Mouse (Mus musculus) neural tube, embryonic 11.5 days (tissue): ENCODE measurements at regions not wholly inside any gene's neighbourhood (a gene's known extent, or its start where the extent isn't known, plus 50 kb on each side); places are given as distances from the start of the nearest gene placed in this dataset.

ENCODE experiments used
- ATAC-seq: fragments of 200-750 bp; cut with Nextera tagmentation; 2 replicates; pipeline ENCODE4 v1.8.0; 2017; ENCODE audit warnings: moderate number of reproducible peaks, mild to moderate bottlenecking, moderate TSS enrichment, moderate library complexity; ENCODE audit not compliant: insufficient read depth, low FRiP score, low TSS enrichment
- DNase-seq: peaks from one replicate; pipeline ENCODE4 v3.0.0-alpha.2; 2015; ENCODE audit warnings: low spot score
- H3K27ac ChIP-seq: fragments of 300-500 bp; sonication (generic); 2 replicates; pipeline ENCODE4 v1.5.1; 2014; ENCODE audit warnings: low read depth, mild to moderate bottlenecking, low read length
- H3K27me3 ChIP-seq: fragments of 300-500 bp; sonication (generic); 2 replicates; pipeline ENCODE4 v1.6.1; 2014; ENCODE audit warnings: mild to moderate bottlenecking, low read length, mixed read lengths; ENCODE audit not compliant: control insufficient read depth, insufficient read depth
- H3K36me3 ChIP-seq: fragments of 300-500 bp; sonication (generic); 2 replicates; pipeline ENCODE4 v1.6.1; 2014; ENCODE audit warnings: mild to moderate bottlenecking, low read length, moderate library complexity, mixed read lengths; ENCODE audit not compliant: control insufficient read depth, insufficient read depth
- H3K4me1 ChIP-seq: fragments of 300-500 bp; sonication (generic); 2 replicates; pipeline ENCODE4 v1.6.1; 2014; ENCODE audit warnings: low read length, mixed read lengths; ENCODE audit not compliant: control insufficient read depth, insufficient read depth
- H3K4me2 ChIP-seq: fragments of 300-500 bp; sonication (generic); 2 replicates; pipeline ENCODE4 v1.6.1; 2014; ENCODE audit warnings: low read depth, mild to moderate bottlenecking, moderate library complexity
- H3K4me3 ChIP-seq: fragments of 300-500 bp; sonication (generic); 2 replicates; pipeline ENCODE4 v1.5.1; 2014; ENCODE audit warnings: low read depth, low read length
- H3K9ac ChIP-seq: fragments of 300-500 bp; sonication (generic); 2 replicates; pipeline ENCODE4 v1.6.1; 2014; ENCODE audit warnings: mild to moderate bottlenecking, low read length
- H3K9me3 ChIP-seq: fragments of 300-500 bp; sonication (generic); 2 replicates; pipeline ENCODE4 v1.6.1; 2016; ENCODE audit warnings: low read length; ENCODE audit not compliant: control insufficient read depth
- WGBS: fragments of 180-500 bp; shearing (Covaris S2); extraction: QIAGEN DNeasy Blood & Tissue Kit; methylation state at CpG from one replicate; pipeline ENCODE4 v1.1.7; 2014; 5-methylcytosine and 5-hydroxymethylcytosine counted together

DNA sequence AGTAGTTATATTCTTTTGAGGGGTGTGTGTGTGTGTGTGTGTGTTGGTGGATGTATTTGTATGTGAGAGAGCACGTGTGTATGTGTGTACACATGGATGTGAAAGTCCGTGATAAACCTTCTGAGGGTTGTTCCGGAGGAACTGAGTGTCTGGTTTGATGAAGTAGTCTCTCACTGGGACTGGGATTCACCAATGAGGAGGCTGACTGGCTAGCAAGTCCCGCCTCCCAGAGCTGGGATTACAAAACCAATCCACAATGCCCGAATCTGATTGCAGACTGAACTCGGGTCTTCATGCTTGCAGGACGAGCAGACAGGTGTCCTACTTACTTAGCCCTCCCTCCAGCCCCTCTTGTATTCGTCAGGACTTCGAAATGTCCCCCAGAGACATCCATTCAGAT, 289.8 kb downstream of the Cbln4 start:
- DNase-seq: no peak
- WGBS: 77% methylated on average over 9 of the region's 9 CpGs
- no peak overlapping the region for H3K27ac ChIP-seq

DNA sequence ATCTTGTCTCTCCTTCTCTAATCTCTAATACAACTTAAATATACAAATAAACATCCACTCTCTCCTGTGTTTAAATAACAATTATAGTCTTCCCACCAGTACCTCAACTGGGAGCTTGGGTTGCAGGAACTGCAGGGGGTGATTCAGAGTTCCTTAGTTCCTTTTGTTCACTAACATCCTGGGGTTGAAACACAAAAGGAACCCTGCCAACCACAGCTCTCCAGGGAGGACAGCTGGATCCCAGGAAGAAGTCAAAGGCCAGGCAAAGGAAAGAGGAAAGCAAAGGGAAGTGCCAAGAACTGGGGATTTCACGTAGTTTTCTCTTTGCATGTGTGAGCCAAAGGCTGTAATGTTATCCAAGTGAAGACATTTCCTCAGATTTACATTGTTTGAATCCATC, 296.1 kb downstream of the Cbln4 start:
- WGBS: 23% methylated on average over 1 of the region's 1 CpGs
- Histone ChIP-seq H3K27me3 (no peaks in the 10 kb centered on the region), H3K4me2 (no peak overlapping the region), H3K4me1 (no peaks in the 10 kb centered on the region), H3K27ac (no peak overlapping the region), H3K9me3 (no peaks in the 10 kb centered on the region), H3K4me3 (no peak overlapping the region), H3K36me3 (no peaks in the 10 kb centered on the region), H3K9ac (no peak overlapping the region)
- ATAC-seq (no peak), DNase-seq (no peak)

More for the DNA sequence above, 289.8 kb downstream of the Cbln4 start:
- no peaks in the 10 kb centered on the region for H3K4me1 ChIP-seq
- no peak for ATAC-seq
- no peak overlapping the region for H3K4me2 ChIP-seq
- H3K9ac ChIP-seq: no peak overlapping the region
- H3K4me3 ChIP-seq: no peak overlapping the region
- no peaks in the 10 kb centered on the region for H3K9me3 ChIP-seq
- H3K36me3 ChIP-seq: no peaks in the 10 kb centered on the region
- no peaks in the 10 kb centered on the region for H3K27me3 ChIP-seq

DNA sequence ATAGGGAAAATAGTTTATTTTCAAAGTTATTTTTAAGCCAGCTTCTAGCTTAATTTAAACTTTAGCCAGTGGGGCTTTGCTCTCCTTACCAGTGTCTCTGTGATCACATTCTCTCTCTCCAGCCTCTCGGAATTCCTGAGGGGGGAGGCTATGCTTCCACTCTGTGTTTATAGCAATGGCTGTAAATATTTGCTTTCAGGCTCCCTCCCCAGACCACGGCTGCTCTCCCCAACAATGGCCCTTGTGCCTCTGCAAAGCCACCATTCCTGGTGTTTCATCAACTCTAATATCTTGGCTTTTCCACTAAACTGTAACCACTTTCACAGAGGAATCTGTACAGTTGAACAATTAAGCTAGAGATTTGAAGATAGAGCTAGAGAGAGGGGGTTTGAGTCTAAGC, 300.2 kb downstream of the Cbln4 start:
- Histone ChIP-seq H3K9ac (no peak overlapping the region), H3K36me3 (no peaks in the 10 kb centered on the region), H3K4me1 (no peaks in the 10 kb centered on the region), H3K9me3 (no peaks in the 10 kb centered on the region), H3K4me3 (no peak overlapping the region), H3K27me3 (no peaks in the 10 kb centered on the region), H3K27ac (no peak overlapping the region), H3K4me2 (no peak overlapping the region)
- DNase-seq (no peak), ATAC-seq (no peak)
- 8% methylated on average over 2 of the region's 2 CpGs for WGBS

DNA sequence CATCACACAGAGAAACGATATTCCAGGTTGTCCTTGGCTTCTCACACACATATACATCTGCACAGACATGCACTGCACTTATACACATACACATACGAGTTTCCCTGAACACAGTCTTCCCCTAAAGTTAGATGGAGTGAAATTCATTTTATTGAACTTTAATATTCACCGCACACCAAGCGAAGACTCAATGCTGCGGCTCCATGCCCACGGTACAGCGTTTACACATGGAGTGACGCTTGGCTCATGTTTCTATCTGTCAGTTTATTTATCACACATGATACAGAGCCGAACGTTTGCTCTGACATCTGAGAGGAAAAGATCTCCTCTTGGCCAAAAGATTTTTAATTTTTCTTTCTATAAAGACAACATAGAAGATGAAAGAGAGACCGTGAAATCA, 300.6 kb downstream of the Cbln4 start:
- no peaks in the 10 kb centered on the region for H3K36me3 ChIP-seq
- H3K27me3 ChIP-seq: no peaks in the 10 kb centered on the region
- H3K9me3 ChIP-seq: no peaks in the 10 kb centered on the region
- WGBS: 68% methylated on average over 11 of the region's 11 CpGs
- H3K9ac ChIP-seq: no peak overlapping the region
- H3K4me2 ChIP-seq: no peak overlapping the region
- H3K27ac ChIP-seq: no peak overlapping the region
- no peaks in the 10 kb centered on the region for H3K4me1 ChIP-seq
- no peak overlapping the region for H3K4me3 ChIP-seq
- no peak for DNase-seq
- no peak for ATAC-seq

DNA sequence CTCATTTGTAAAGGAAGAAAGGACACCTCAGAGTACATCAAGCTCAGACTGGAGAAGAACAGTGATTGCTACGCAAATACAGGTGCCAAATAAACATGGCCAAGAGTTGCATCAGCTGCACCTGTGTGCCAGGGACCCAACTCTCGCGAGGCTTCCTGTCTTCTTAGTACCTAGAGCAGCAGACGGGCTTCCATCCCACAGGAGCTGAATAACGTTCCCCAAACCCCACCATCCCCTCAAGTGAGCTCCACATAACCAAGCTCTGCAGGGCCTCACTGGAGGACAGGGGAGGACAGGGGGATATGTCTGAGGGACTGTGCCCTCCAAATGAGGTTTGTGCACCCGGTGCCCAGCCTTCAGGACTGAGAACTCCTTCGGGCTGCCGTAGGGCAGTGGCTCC, 305.5 kb downstream of the Cbln4 start:
- Histone ChIP-seq H3K4me2 (no peak overlapping the region), H3K27ac (no peak overlapping the region), H3K27me3 (no peaks in the 10 kb centered on the region), H3K9me3 (no peaks in the 10 kb centered on the region), H3K4me3 (no peak overlapping the region), H3K4me1 (0 out of 2 replicates have a peak, but pooled peaks cover 3% of the 10 kb centered on the region), H3K36me3 (no peaks in the 10 kb centered on the region), H3K9ac (no peak overlapping the region)
- 92% methylated on average over 8 of the region's 8 CpGs for WGBS
- ATAC-seq: no peak
- DNase-seq: no peak

DNA sequence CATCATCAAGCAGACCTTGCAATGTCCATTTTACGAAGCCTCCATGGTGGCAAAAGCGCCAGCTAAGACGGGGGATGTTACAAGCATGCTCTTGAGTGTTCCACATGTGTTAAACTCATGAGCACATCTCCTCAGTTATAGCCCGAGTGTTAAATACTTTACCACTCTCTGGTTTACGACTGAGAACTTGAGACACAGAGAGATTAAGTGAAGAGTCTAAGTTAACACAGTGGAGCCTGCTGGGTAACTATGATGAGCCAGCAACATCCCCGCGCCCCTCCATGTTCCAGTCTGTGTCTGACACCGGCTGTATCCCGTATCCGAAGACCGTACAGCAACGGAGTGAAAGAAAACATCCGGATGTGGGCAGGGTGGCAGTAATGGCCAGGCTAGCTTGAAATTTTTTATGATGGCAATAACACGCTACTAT, 308.2 kb downstream of the Cbln4 start:
- Histone ChIP-seq H3K4me1 (0 out of 2 replicates have a peak, but pooled peaks cover 3% of the 10 kb centered on the region), H3K9ac (no peak overlapping the region), H3K4me3 (no peak overlapping the region), H3K36me3 (no peaks in the 10 kb centered on the region), H3K27ac (no peak overlapping the region), H3K4me2 (peak overlapping the region; percentile 16; the same call in 1 of the 2 replicates), H3K27me3 (no peaks in the 10 kb centered on the region), H3K9me3 (no peaks in the 10 kb centered on the region)
- ATAC-seq (no peak), DNase-seq (no peak)
- 29% methylated on average over 14 of the region's 14 CpGs for WGBS

DNA sequence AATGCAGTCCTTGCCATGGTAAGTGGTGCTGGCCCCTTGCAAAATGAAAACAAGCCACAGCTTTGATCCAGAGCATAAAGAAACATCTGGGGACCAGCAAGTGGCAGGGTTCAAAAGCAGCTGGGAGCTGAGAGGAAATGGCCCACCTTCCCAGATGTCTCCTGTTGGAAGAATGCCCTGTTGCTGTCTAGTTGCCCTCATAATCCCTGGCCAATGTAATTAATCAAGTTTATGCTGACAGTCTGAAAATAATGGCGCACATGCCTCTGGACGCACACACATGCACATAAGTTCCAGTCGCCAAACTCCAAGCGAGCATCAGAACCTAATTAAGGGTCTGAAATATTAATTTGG, 308.7 kb downstream of the Cbln4 start:
- H3K27ac ChIP-seq: no peak overlapping the region
- ATAC-seq: no peak
- H3K36me3 ChIP-seq: no peaks in the 10 kb centered on the region
- no peak overlapping the region for H3K4me2 ChIP-seq
- 45% methylated on average over 4 of the region's 4 CpGs for WGBS
- 0 out of 2 replicates have a peak, but pooled peaks cover 3% of the 10 kb centered on the region for H3K4me1 ChIP-seq
- DNase-seq: peak; percentile 31
- H3K27me3 ChIP-seq: no peaks in the 10 kb centered on the region
- H3K9me3 ChIP-seq: no peaks in the 10 kb centered on the region
- H3K9ac ChIP-seq: no peak overlapping the region
- no peak overlapping the region for H3K4me3 ChIP-seq

DNA sequence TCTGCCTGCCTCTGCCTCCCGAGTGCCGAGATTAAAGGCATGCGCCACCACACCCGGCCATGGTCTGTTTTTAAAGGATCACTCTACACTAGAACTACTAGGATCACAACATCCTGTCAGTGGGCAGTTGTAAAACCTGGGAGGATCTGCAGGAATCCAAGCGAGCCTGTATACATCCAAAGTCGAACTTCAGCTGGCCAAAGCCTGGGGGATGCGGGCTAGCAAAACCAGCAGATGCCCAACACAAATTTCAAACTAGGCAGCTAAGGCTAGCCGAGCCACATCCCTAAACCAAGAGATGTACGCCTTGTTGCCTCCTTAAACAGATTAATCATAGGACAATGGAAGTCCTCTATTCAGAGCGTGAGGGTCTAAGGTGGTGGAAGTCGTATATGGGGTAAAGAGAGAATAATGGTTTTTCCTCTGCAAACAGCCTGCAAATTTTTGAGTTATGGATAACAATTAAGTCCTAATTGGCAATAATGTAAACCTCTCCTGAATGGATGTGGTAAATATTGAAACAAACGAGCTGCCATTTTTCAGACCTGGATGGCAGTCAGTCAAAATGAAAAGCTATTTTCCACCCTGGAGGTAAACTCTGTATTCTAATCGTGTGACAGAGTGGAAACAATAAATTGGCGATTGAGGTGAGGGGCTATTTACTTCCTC, 309.2 kb downstream of the Cbln4 start:
- 0 out of 2 replicates have a peak, but pooled peaks cover 3% of the 10 kb centered on the region for H3K4me1 ChIP-seq
- no peaks in the 10 kb centered on the region for H3K36me3 ChIP-seq
- H3K27me3 ChIP-seq: no peaks in the 10 kb centered on the region

DNA sequence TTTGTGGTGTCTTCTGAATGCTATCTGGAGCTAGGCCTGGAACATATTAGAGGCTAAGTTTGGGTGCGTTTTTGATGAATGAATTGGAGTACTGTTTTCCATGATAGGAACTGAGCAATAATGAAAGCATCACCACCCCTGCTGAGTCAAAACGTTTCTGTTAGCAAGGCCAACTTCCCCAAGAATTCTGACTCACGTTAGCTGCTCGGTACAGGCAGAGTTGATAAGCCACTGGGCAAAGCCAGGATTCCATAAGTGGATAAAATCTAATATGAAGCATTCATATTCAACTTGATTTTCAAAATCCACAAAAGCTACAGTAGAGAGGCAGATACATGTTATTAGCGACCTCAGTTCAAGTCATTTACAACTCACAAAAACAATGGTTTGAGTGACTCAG, 324.0 kb downstream of the Cbln4 start:
- H3K9ac ChIP-seq: no peak overlapping the region
- no peak overlapping the region for H3K27ac ChIP-seq
- no peaks in the 10 kb centered on the region for H3K36me3 ChIP-seq
- no peaks in the 10 kb centered on the region for H3K27me3 ChIP-seq
- no peaks in the 10 kb centered on the region for H3K4me1 ChIP-seq
- H3K4me2 ChIP-seq: no peak overlapping the region
- DNase-seq: no peak
- no peaks in the 10 kb centered on the region for H3K9me3 ChIP-seq
- H3K4me3 ChIP-seq: no peak overlapping the region
- ATAC-seq: no peak
- WGBS: 77% methylated on average over 5 of the region's 5 CpGs

More for the DNA sequence above, 309.2 kb downstream of the Cbln4 start:
- Histone ChIP-seq H3K9ac (no peak overlapping the region), H3K4me3 (no peak overlapping the region), H3K27ac (no peak overlapping the region), H3K9me3 (no peaks in the 10 kb centered on the region), H3K4me2 (no peak overlapping the region)
- DNase-seq: no peak
- whole genome bisulfite sequencing: 58% methylated on average over 14 of the region's 14 CpGs
- ATAC-seq: no peak
